Mouse (Mus musculus) cortical plate, adult 2 months (tissue): ENCODE data around the gene Mab21l3.

Source experiments
- CTCF ChIP-seq: fragments of 200-500 bp; IDR thresholded peaks from 2 replicates; pipeline ENCODE4 v1.5.1; 2011; ENCODE audit warnings: mild to moderate bottlenecking, control low read depth, low read length; ENCODE audit not compliant: insufficient read depth; ENCODE audit errors: extremely low read depth
- POLR2A ChIP-seq: fragments of 200-500 bp; IDR thresholded peaks from 2 replicates; pipeline ENCODE4 v1.6.1; 2011; ENCODE audit warnings: mild to moderate bottlenecking, low read length, control low read depth; ENCODE audit not compliant: insufficient read depth; ENCODE audit errors: extremely low read depth

- no peak for TF ChIP-seq CTCF
- no peak for TF ChIP-seq POLR2A
Observed at GRCm38 (mm10) chr3:101848816-101849215, at the start of gene Mab21l3.
